Mouse (Mus musculus) olfactory bulb, adult 2 months (tissue): Measurements from ENCODE around the gene Anks6. TPM values are rescaled to one million over a fixed set of nuclear protein-coding genes. Genes with fewer than 3 reads are reported as not detected.

Experiments
- H3K27ac ChIP-seq: fragments of 200-500 bp; 2 replicates; pipeline ENCODE4 v1.5.1; 2012; ENCODE audit warnings: low read depth, low read length; ENCODE audit not compliant: insufficient read depth
- H3K4me1 ChIP-seq: fragments of 200-500 bp; 2 replicates; pipeline ENCODE4 v1.6.1; 2012; ENCODE audit warnings: low read length; ENCODE audit not compliant: control insufficient read depth, insufficient read depth
- H3K4me3 ChIP-seq: fragments of 200-500 bp; 2 replicates; pipeline ENCODE4 v1.5.1; 2012; ENCODE audit warnings: mild to moderate bottlenecking, low read depth, low read length, moderate library complexity; ENCODE audit not compliant: insufficient read depth
- CTCF ChIP-seq: fragments of 200-500 bp; IDR thresholded peaks from 2 replicates; pipeline ENCODE4 v1.5.1; 2012; ENCODE audit warnings: low read depth, mild to moderate bottlenecking, low read length, moderate library complexity; ENCODE audit not compliant: insufficient read depth
- POLR2A ChIP-seq: fragments of 200-500 bp; IDR thresholded peaks from 2 replicates; pipeline ENCODE4 v1.6.1; 2012; ENCODE audit warnings: mild to moderate bottlenecking, low read depth, low read length, moderate library complexity; ENCODE audit not compliant: insufficient read depth
- WGBS: fragments of 180-500 bp; shearing (Covaris S2); methylation state at CpG from one replicate; pipeline ENCODE4 v1.1.7; 2018; 5-methylcytosine and 5-hydroxymethylcytosine counted together
- polyA plus RNA-seq: library from polyadenylated mRNA; stranded (reverse); fragments of >200 nt; gene quantifications from 2 replicates; pipeline ENCODE4 v1.2.4, GENCODE M21; 2012; ENCODE audit warnings: low replicate concordance; ENCODE audit not compliant: missing spikeins, insufficient read depth, insufficient read length

Gene Anks6
- not detected in 2 replicates for polyA plus RNA-seq

DNA sequence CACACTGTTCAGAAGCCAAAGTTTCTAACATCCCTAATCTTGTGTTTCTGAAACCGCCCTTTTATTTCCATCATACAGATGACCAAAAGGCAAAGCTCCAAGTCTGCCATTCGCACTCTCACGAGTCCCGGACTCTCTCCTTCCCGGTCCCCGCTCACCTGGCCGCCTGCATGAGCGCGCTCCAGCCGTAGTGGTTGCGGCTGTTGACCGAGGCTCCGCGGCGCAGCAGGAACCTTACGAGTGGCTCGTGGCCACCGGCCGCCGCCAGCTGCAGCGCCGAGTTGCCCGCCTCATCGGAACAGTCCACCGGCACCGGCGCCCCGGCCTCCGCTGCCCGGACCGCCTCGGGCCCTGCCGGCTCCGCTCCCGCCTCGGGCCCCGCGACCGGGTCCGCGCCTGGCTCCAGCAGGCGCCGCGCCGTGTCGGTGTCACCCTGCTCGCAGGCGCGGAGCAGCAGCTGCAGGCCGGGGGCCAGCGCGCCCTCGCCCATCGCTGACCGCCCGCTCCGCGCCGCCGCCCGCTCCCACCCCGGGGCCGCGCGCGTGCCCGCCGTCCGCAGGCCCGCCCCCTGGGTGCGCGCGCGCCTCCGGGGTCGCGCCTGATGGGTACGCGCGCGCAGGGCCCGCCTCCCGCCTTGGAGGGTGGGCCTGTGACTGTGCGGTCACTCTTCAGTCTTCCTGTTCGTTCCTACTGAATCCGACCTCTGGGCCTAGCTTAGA lies at the start of gene Anks6:
Gene Anks6, minus strand, starts transcription at position 637 of the 719 bp plus-strand sequence.
- TF ChIP-seq CTCF (no peak), POLR2A (0 out of 2 replicates have a peak, but pooled peaks have one; percentile 43)
- H3K27ac ChIP-seq, result no peak within 1 kb of the TSS
- peaks cover 6% of the 10 kb centered on the region; the same call in 1 of the 2 replicates for H3K4me1 ChIP-seq
- peak within 1 kb of the TSS; percentile 81 for H3K4me3 ChIP-seq
- WGBS, result under 1% methylated on average over 84 of the region's 86 CpGs

DNA sequence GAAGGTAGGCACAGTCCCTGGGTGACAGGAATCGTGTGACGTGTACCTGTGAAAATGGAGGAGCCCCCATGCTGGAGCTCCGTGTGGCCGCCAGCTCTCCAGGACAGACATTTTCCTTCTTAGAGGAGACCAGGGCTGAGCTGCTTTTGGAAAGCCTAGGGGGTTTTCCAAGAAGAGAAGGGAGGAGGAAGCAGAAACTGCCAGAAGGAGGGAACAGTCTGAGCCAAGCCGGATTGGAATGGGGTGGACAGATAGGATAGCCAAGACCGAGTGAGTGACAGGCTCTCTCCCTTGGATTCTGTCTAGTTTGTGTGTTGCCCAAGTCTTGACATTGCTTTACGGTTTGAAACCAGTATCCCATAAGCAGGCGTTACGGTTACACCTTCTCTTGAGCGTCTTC lies 46.3 kb upstream of the Anks6 start:
- H3K27ac ChIP-seq, result no peak overlapping the region
- TF ChIP-seq CTCF (no peak), POLR2A (no peak)
- no peak overlapping the region for H3K4me3 ChIP-seq
- H3K4me1 ChIP-seq, result no peaks in the 10 kb centered on the region
- WGBS, result 91% methylated on average over 10 of the region's 10 CpGs

DNA sequence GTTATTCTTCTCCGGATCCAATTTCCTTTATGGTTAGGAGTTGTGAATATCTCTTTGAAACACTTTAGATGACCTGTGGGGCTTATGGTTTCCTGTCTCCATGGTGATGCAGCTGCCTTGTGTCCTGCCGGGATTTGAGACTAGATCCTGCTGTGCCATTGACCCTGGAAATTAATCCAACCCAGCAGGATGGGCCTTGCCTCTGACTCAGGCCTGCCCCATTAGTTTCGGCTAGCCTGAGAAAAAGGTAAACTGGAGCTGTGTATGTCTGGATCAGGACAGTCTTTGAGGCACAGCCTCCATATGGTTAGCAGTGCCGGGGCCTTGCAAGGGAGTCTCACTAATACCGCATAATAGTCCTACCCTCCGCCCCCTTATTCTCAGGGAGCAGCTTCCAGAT lies 36.4 kb upstream of the Anks6 start:
- Histone ChIP-seq H3K27ac (no peak overlapping the region), H3K4me1 (peaks cover 4% of the 10 kb centered on the region), H3K4me3 (no peak overlapping the region)
- TF ChIP-seq POLR2A (no peak), CTCF (no peak)
- WGBS, result 74% methylated on average over 6 of the region's 6 CpGs

DNA sequence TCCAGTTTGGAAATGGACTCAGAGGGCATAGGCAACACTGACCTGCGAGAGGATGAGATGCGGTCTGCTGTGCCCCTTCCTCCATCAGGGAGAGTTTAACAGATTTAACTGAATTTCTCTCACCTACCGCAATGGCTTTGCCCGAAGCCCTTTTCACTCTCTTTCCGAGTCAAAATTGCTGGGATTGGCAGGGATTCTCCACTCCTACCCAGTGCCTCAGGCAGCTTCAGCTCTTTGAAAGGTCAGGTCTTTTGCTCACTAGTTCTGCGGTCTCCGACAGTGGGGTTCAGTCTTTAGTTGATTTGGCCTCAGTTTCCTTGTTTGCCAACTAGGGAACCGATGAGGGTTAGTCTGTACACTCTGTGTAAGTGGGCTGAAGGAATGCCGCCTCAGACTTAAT lies 35.9 kb upstream of the Anks6 start:
- Histone ChIP-seq H3K4me1 (peaks cover 4% of the 10 kb centered on the region), H3K4me3 (no peak overlapping the region), H3K27ac (no peak overlapping the region)
- TF ChIP-seq CTCF, result no peak
- no peak for TF ChIP-seq POLR2A
- WGBS, result 82% methylated on average over 9 of the region's 9 CpGs

DNA sequence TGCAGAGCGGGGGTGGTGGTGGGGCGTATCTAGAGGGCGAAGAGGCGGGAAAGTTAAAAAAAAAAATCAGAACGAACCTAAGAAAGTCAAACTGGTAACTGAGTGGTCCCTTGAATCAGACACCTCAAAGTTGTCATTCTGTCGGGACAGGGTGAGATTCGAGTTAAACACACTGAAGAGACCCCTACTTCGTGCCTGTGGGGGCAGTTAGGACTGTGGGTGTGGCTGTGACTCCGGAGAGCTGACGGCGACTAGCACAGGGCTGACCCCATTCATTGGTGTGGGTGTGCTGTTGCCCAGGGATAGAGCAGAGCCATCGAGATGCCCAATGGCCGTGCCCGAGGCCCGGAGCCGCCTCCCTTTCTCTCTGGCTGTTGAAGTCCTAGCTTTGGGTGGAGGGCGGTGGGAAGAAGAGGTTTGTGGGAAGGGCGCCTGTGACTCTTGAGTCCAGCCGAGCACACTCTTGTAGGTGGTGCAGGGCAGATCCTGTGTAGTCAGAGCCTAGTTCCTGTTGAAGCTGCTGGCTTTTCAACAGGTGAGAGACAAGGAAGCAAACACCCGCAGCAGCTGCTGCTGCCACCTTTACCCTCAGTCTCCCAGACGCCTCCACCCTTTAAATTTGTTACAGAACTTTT lies 35.3 kb upstream of the Anks6 start:
- Histone ChIP-seq H3K4me3 (peak overlapping the region; percentile 55), H3K4me1 (peaks cover 4% of the 10 kb centered on the region), H3K27ac (no peak overlapping the region)
- WGBS, result 7% methylated on average over 21 of the region's 21 CpGs
- TF ChIP-seq CTCF (no peak), POLR2A (no peak)

DNA sequence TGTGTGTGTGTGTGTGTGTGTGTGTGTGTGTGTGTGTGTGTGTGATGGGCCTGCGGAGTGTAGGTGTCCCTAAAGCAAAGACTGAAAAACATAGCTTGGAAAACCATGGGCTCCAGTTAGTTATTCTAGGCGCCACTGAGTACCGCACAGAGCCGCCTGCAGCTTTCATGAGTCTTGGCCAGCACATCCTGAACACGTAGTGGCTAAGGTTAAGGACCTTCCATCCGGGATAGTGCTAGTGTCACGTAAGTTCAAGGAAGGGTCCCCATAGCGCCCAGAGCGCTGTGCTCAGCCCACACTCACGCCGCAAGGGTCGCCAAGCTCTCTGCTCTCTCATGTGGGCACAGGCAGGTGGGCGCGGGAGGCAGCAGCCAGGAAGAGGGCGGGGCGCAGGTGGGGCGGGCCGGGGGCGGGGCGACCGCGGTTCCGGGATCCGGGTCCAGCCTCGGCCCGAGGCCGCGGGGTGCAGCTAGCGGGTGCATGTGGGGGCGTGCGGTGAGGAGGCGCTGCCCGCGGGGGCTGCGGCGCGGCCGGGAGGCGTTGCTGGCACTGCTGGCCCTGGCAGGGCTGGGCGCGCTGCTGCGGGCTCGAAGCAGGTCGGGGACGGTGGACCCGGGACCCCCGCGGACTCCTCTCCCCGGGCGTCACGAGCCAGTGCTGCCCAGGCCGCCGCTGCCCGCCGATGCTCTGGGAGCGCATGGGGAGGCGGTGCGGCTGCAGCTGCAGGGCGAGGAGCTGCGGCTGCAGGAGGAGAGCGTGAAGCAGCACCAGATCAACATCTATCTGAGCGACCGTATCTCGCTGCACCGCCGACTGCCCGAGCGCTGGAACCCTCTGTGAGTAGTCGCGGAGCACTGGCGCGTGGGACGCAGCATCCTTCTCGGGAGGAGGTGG lies 34.5 kb upstream of the Anks6 start, which contains the start of gene Galnt12:
Gene Galnt12, plus strand, starts transcription at position 417 of the 894 bp plus-strand sequence.
- Histone ChIP-seq H3K4me1 (peaks cover 4% of the 10 kb centered on the region), H3K27ac (no peak within 1 kb of the TSS), H3K4me3 (peak within 1 kb of the TSS; percentile 55)
- WGBS, result 2% methylated on average over 74 of the region's 74 CpGs
- no peak for TF ChIP-seq CTCF
- TF ChIP-seq POLR2A, result no peak

DNA sequence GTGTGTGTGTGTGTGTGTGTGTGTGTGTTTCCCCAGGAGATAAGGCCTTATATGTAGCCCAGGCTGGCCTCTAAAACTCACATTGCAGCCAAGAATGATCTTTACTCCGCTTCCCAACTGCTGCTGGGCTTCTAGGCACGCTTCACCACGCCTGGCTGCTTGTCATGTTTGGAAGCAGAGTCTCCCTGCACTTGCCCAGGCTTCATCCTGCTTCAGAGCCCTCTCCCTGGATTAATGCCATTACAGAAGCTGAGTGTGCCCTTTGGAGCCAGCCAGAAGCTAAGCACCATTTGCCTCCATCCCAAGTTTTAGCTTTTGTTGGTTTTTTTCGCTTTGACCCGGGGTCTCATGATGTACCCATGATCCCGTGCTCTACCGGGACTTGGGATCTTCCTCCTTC lies 31.4 kb upstream of the Anks6 start:
- Histone ChIP-seq H3K27ac (no peak overlapping the region), H3K4me1 (peaks cover 4% of the 10 kb centered on the region), H3K4me3 (no peak overlapping the region)
- 89% methylated on average over 7 of the region's 7 CpGs for WGBS
- no peak for TF ChIP-seq POLR2A
- no peak for TF ChIP-seq CTCF

DNA sequence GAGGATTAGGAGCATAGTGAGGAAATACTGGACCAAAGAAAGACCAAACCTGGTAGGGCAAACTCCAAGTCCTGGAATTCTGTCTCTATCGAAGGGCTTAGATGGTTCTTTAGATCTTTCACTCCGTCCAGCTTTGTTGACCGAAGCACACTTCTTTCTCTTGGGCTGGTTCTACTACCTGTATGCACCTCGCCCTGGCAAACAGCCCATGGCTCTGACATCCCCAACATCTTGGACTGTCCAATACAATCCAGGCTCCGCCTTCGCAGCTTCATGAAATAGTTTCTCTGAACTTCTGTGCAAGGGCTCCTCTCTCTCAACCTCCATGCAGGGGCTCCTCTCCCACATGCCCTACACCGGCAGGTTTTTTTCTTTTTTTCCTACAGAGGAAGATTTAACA lies 26.6 kb upstream of the Anks6 start:
- H3K27ac ChIP-seq, result no peak overlapping the region
- H3K4me1 ChIP-seq, result no peaks in the 10 kb centered on the region
- 94% methylated on average over 7 of the region's 7 CpGs for WGBS
- no peak overlapping the region for H3K4me3 ChIP-seq
- no peak for TF ChIP-seq POLR2A
- TF ChIP-seq CTCF, result no peak
